Mouse (Mus musculus) forebrain, embryonic 11.5 days (tissue): ENCODE results near the gene H2-M10.3. TPM values are rescaled to one million over a fixed set of nuclear protein-coding genes. Genes with fewer than 3 reads are reported as not detected.
A peak's percentile ranks its signal among the peaks of the same experiment; 100 is the strongest.
"Not testable (repeated sequence)": the region's sequence is repeated elsewhere in the genome, so short reads cannot be mapped to it uniquely, and the experiment has no call there.

ENCODE experiments used
- ATAC-seq: fragments of 200-750 bp; cut with Nextera tagmentation; replicated peaks from 2 replicates; pipeline ENCODE4 v1.8.0; 2017; ENCODE audit warnings: moderate TSS enrichment; ENCODE audit not compliant: low FRiP score
- DNase-seq: peaks from one replicate; pipeline ENCODE4 v3.0.0-alpha.2; 2017; ENCODE audit warnings: low spot score
- H3K27ac ChIP-seq: fragments of 300-500 bp; sonication (generic); 2 replicates; pipeline ENCODE4 v1.5.1; 2014; ENCODE audit warnings: low read depth, low read length
- H3K27me3 ChIP-seq: fragments of 300-500 bp; sonication (generic); 2 replicates; pipeline ENCODE4 v1.6.1; 2014; ENCODE audit warnings: mild to moderate bottlenecking, low read length, mixed read lengths; ENCODE audit not compliant: control insufficient read depth, insufficient read depth
- H3K36me3 ChIP-seq: fragments of 300-500 bp; sonication (generic); 2 replicates; pipeline ENCODE4 v1.6.1; 2014; ENCODE audit warnings: mild to moderate bottlenecking, low read length, moderate library complexity, mixed read lengths; ENCODE audit not compliant: control insufficient read depth, insufficient read depth
- H3K4me1 ChIP-seq: fragments of 300-500 bp; sonication (generic); replicated peaks from 2 replicates; pipeline ENCODE4 v1.6.1; 2014; ENCODE audit warnings: low read length, mixed read lengths; ENCODE audit not compliant: control insufficient read depth, insufficient read depth
- H3K4me2 ChIP-seq: fragments of 300-500 bp; sonication (generic); 2 replicates; pipeline ENCODE4 v1.6.1; 2014; ENCODE audit warnings: low read depth, mild to moderate bottlenecking, low read length, moderate library complexity, mixed read lengths; ENCODE audit not compliant: severe bottlenecking
- H3K4me3 ChIP-seq: fragments of 300-500 bp; sonication (generic); 2 replicates; pipeline ENCODE4 v1.5.1; 2014; ENCODE audit warnings: low read depth, low read length
- H3K9ac ChIP-seq: fragments of 300-500 bp; sonication (generic); 2 replicates; pipeline ENCODE4 v1.6.1; 2014; ENCODE audit warnings: low read length
- H3K9me3 ChIP-seq: fragments of 300-500 bp; sonication (generic); 2 replicates; pipeline ENCODE4 v1.6.1; 2016; ENCODE audit warnings: low read length, mixed read lengths; ENCODE audit not compliant: control insufficient read depth
- WGBS: fragments of 180-500 bp; shearing (Covaris S2); extraction: QIAGEN DNeasy Blood & Tissue Kit; methylation state at CpG from one replicate; pipeline ENCODE4 v1.1.7; 2014; 5-methylcytosine and 5-hydroxymethylcytosine counted together
- polyA plus RNA-seq: library from polyadenylated mRNA; unstranded; fragments of >200 nt; fragmentation: Nextera tagmentation; extraction: Ambion mirVana; gene quantifications from 2 replicates; pipeline ENCODE4 v1.2.1, GENCODE M21; 2014

H2-M10.3 gene
- polyA plus RNA-seq, result not detected in 2 replicates

DNA sequence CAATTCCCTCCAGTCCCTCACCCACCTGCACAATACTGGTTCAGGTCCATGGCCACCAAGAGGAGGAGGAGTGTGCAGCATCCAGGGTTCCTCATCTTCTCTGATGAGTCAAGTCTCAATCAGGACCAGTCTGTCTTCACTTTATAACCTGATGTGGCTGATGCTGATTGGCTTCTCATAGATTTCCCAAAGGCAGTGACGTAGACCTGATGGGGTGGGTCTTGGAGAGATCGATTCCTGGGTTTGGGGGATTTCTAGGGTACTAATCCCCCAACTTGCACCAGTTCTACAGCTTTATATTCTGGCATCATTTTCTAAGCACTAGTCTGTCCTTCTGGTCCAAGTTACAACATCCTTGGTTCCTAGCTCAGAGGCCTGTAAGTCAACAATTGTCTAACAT, at the start of gene H2-M10.3:
Gene H2-M10.3 (minus strand): TSS at position 101 of the 400 bp plus-strand sequence.
- H3K27ac ChIP-seq, H3K4me2 ChIP-seq, H3K36me3 ChIP-seq, H3K9ac ChIP-seq, H3K4me1 ChIP-seq, H3K4me3 ChIP-seq, H3K9me3 ChIP-seq, H3K27me3 ChIP-seq, DNase-seq, ATAC-seq: not testable (repeated sequence)
- WGBS, result 95% methylated on average over 2 of the region's 2 CpGs

GRCm38 (mm10) chr17:36417416-36417815, 49.2 kb upstream of the H2-M10.3 start:
- H3K27me3 ChIP-seq, result no peaks in the 10 kb centered on the region
- H3K9ac ChIP-seq, result no peak overlapping the region
- ATAC-seq (no peak), DNase-seq (no peak)
- H3K4me2 ChIP-seq, result no peak overlapping the region
- H3K36me3 ChIP-seq, result no peaks in the 10 kb centered on the region
- H3K4me3 ChIP-seq, result no peak overlapping the region
- no peak overlapping the region for H3K27ac ChIP-seq
- WGBS, result 63% methylated on average over 2 of the region's 2 CpGs
- no peaks in the 10 kb centered on the region for H3K4me1 ChIP-seq
- no peaks in the 10 kb centered on the region for H3K9me3 ChIP-seq

GRCm38 (mm10) chr17:36415407-36415806, 47.2 kb upstream of the H2-M10.3 start:
- DNase-seq (peak; percentile 41), ATAC-seq (no peak)
- Histone ChIP-seq H3K27ac (no peak overlapping the region), H3K4me1 (no peaks in the 10 kb centered on the region), H3K4me3 (no peak overlapping the region), H3K4me2 (no peak overlapping the region), H3K9me3 (no peaks in the 10 kb centered on the region), H3K27me3 (no peaks in the 10 kb centered on the region), H3K9ac (no peak overlapping the region), H3K36me3 (no peaks in the 10 kb centered on the region)
- 65% methylated on average over 1 of the region's 1 CpGs for WGBS

DNA sequence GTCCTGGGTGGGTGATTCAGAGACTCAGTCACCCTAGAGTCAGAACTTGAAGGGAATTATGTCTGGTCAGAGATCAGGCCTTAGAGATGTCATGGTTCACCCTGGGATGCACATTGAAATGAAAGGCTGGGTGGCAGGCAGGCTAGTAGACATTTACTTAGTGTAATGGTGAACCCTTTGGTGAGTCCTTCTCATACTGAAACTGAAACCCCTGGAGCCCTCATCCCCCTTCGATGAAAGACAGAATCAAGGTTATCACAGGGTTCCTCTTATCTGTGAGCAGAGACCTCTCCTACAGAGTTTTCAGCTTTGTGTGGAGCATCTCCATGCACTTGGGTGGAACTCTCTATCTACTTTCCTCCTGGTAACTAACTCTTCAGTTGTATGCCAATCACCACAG, 46.1 kb upstream of the H2-M10.3 start:
- H3K9me3 ChIP-seq, result no peaks in the 10 kb centered on the region
- H3K4me3 ChIP-seq, result no peak overlapping the region
- no peak overlapping the region for H3K4me2 ChIP-seq
- DNase-seq (no peak), ATAC-seq (no peak)
- H3K9ac ChIP-seq, result no peak overlapping the region
- H3K4me1 ChIP-seq, result no peaks in the 10 kb centered on the region
- no peaks in the 10 kb centered on the region for H3K36me3 ChIP-seq
- no peak overlapping the region for H3K27ac ChIP-seq
- no peaks in the 10 kb centered on the region for H3K27me3 ChIP-seq
- WGBS, result 87% methylated on average over 1 of the region's 1 CpGs

- no peaks in the 10 kb centered on the region for H3K9me3 ChIP-seq
- H3K4me2 ChIP-seq, result no peak overlapping the region
- H3K4me3 ChIP-seq, result no peak overlapping the region
- H3K27me3 ChIP-seq, result no peaks in the 10 kb centered on the region
- WGBS, result 74% methylated on average over 2 of the region's 2 CpGs
- no peak overlapping the region for H3K27ac ChIP-seq
- H3K9ac ChIP-seq, result no peak overlapping the region
- ATAC-seq, result no peak
- no peaks in the 10 kb centered on the region for H3K4me1 ChIP-seq
- no peak for DNase-seq
- H3K36me3 ChIP-seq, result no peaks in the 10 kb centered on the region
These were observed 21.7 kb upstream of the H2-M10.3 start for GRCm38 (mm10) chr17:36389907-36390306.

DNA sequence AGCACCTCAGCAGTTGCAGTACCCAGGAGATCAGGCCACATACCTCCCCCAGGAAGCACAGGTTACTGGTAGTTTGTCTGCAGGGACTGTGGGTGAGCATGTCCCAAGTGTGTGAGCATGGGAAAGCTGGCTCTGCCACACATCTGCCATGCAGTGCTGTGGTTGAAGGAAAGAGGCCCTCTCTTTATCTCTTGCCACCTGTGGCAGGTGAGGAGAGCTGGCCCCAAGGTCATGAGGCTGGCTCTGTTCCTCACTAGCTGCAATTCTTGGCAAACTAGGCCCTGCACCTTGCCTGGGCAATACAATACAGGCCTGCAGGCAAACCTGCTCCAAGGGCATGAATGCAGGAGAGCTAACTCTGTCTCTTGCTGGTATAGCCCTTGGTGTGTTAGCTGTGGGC, 5.8 kb downstream of the H2-M10.3 start:
- not testable (repeated sequence) for H3K27me3 ChIP-seq, H3K9me3 ChIP-seq, H3K4me1 ChIP-seq, H3K4me3 ChIP-seq, H3K27ac ChIP-seq, DNase-seq, ATAC-seq, H3K36me3 ChIP-seq, H3K4me2 ChIP-seq, H3K9ac ChIP-seq

DNA sequence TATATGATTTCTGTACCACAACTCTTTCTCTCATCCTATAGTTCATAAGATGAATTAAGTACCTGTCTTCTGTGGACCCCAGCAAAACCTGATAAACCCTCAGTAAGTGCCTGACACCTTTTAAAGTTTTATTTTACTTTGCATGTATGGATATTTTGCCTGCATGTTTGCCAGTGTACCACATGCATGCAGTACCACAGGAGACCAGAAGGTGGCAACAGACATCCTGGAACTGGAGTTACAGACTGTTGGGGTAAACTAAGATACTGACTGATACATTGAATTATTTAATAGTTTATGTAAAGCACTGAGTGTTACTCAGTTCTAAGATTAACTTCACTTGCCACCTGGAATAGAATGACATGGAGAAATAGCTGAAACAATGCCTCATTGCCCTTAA, 10.7 kb downstream of the H2-M10.3 start:
- H3K4me2 ChIP-seq, H3K27me3 ChIP-seq, H3K9ac ChIP-seq, H3K4me1 ChIP-seq, H3K9me3 ChIP-seq, ATAC-seq, H3K27ac ChIP-seq, H3K4me3 ChIP-seq, H3K36me3 ChIP-seq: not testable (repeated sequence)
- peak; percentile 62 for DNase-seq

DNA sequence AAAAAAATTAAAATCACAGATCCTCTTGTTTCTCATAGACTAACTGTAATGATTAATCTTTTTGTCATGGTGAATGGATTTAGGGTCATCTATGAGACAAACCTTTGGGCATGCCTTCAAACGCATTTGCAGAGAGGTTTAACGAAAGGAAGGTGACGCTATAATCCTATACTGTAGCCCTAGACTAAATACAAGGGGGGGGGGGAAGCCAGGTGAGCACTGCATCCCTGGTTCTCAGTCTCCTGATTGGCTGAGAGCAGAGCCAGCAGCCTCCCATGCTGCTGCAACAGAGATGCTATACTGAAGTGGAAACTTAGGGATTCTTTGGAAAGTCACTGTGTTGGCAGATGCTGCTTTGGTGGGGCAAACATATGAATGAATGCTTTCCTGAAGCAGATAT, 12.5 kb downstream of the H2-M10.3 start:
- Histone ChIP-seq H3K4me1 (no peaks in the 10 kb centered on the region), H3K4me3 (no peak overlapping the region), H3K27me3 (no peaks in the 10 kb centered on the region), H3K27ac (no peak overlapping the region), H3K4me2 (no peak overlapping the region), H3K9me3 (no peaks in the 10 kb centered on the region), H3K9ac (no peak overlapping the region), H3K36me3 (no peaks in the 10 kb centered on the region)
- ATAC-seq (no peak), DNase-seq (no peak)
- WGBS, result 31% methylated on average over 3 of the region's 3 CpGs

GRCm38 (mm10) chr17:36355343-36355742, 12.9 kb downstream of the H2-M10.3 start:
- H3K4me1 ChIP-seq, H3K9ac ChIP-seq, H3K27me3 ChIP-seq, H3K4me3 ChIP-seq, H3K9me3 ChIP-seq, ATAC-seq, H3K4me2 ChIP-seq, H3K36me3 ChIP-seq, H3K27ac ChIP-seq, DNase-seq: not testable (repeated sequence)
